Mouse (Mus musculus) ovary, adult 18-20 months (tissue): ENCODE data around the gene Hmbs.
"Not testable (repeated sequence)": the region's sequence is repeated elsewhere in the genome, so short reads cannot be mapped to it uniquely, and the experiment has no call there.

Experiments used
- DNase-seq: peaks from one replicate; pipeline ENCODE4 v3.0.0; 2022; ENCODE audit warnings: low spot score, mixed read lengths

The Hmbs gene

DNA sequence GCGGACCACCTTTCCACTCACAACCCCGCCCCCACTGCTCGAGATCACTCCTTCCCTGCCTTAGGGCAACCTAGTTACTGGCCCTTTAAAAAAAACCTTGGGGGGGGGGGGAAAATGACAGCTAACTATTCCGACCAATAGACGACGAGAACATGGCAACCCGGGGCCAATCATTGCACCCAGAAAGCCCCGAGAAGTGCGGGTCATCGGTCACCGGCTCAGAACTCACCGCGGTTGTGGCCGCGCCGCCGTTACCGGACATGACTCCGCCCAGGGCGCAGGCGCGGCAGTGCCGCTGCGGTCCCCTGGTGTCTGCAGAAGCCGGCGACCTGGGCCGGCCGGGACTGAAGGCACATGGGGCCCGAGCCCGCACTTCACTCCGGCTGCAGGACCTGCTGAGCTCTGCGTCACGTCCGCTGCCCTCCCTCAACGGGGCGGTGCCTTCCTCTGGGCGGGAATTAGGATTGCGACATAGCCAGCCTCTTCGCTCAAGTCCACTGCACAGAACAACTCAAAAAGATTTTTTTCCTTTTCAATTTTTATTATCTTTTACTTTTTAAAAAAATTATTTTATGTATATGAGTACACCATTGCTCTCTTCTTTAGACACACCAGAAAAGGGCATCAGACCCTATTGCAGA is at the start of gene Hmbs:
Gene Hmbs, minus strand, starts transcription at position 448 of the 641 bp plus-strand sequence.
- peak; percentile 85 for DNase-seq

DNA sequence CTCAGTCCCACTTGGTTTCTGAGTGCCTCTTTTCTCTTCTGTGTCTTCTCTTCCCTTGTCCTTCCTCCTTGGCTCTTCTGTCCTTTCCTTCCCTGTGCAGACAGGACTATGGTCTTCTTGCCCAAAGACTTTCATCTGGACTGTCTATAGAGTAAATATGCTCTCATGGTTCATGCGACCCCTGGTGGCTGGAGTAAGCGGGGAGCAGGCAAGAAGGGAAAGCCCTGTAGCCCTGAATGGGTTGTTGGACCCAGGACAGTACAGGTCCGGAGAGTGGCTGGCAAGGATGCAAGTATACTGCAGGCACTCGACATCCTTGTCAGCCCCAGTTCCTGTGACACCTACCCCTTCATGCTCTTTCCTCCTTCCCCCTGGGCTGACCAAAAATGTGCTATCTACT is 47.4 kb upstream of the Hmbs start:
- DNase-seq: no peak

DNA sequence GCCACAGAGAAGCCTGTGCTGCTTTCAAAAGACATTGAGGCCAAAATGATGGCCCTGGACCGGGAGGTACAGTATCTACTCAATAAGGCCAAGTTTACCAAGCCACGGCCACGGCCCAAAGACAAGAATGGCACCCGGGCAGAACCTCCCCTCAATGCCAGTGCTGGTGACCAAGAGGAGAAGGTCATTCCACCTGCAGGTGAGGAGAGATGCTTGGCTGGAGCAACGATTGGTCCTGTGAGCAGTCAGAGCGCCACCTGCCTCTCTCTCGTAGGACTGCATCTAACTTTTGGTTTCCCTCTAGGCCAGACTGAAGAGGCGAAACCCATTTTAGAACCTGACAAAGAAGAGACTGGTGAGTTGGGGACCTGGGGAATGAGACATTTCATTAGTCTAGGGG is 45.2 kb upstream of the Hmbs start:
- no peak for DNase-seq

DNA sequence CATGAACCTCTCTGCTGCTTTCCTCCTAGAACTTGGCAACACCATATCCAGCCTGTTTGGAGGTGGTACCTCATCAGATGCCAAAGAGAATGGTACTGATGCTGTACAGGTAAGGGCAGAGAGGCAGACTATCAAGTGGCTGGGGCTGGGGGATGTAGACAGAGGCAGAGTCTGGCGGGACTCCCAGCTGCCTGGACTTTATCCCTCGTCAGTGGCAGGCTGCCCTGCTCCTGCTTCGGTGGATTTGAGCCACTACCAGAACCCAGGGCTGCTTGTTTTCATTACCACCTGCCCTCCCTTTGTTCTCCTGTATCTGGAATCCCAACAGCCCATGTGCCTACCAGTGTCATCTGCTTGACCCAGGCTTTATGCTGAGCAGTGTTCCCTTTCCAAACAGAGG is 43.2 kb upstream of the Hmbs start:
- DNase-seq: no peak

DNA sequence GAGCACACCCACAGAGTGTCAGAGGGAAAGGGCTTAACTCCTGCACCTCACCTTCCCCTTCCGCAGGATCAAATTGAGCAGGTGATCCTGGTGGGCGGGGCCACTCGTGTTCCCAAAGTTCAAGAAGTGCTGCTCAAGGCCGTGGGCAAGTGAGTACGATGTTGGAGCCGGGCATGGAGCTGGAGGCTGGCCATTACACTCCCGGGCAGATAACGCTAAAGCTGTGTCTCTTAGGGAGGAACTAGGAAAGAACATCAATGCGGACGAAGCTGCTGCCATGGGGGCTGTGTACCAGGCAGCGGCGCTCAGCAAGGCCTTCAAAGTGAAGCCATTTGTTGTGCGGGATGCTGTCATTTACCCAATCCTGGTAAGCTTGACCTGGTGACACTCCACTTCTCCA is 40.6 kb upstream of the Hmbs start:
- DNase-seq: no peak

DNA sequence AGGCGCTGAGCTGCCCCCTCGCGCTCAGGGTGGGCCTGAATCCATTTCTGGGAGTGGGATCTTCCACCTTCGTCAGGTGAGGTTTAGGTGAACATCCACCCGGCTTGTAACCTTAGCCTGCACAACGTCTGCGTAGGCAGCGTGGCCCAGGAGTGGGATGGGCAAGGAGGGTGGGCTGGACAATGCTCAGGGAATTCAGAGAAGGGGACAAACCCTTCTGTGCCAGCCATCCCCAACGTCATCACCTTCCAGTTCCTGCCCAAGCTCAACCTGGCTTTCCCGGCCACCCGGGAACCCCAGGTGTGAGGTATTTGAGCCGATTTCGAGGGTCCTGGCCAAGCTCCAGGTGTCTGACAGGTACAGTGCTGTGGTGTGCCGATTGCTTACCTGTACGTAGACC is 35.8 kb upstream of the Hmbs start:
- no peak for DNase-seq

DNA sequence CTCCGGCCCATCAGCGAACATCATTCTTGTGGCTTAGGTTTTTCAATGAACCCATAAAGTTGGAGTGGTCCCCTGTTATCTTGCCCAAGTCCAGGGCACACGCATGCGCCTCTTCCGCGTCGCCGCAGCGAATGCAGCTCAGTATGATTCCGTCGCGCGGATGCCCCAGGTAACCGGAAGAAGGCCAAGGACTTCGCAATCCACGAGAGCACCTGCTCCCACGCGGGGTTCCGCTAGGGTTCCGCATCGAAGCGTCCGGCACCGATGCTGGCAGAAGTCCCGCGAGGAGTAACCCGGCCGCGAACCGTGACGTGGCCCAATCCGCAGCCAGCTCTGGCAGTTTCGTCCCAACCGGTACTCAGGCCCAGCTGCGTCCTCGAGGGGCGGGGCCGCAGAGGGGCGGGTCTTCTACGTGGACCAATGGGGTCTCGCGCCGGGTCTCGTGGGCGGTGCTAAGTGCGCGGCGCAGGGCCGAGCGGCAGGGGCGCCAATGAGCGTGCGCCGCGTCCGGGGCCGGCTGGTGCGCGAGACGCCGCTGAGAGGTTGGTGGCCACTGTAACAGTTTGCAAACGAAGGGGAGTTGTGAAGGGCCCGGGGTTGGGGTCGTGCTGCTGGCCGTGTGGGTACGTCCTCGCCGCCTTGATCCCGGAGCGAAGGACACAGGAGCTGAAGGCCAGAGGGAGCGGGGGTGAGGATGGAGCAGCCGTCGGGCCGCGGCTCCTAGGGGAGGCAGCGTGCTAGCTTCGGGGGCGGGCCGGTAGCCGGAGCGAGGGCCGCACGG is 35.2 kb upstream of the Hmbs start, which contains the start of gene Hyou1:
Gene Hyou1, plus strand, starts transcription at position 437 of the 781 bp plus-strand sequence.
- peak; percentile 97 for DNase-seq

DNA sequence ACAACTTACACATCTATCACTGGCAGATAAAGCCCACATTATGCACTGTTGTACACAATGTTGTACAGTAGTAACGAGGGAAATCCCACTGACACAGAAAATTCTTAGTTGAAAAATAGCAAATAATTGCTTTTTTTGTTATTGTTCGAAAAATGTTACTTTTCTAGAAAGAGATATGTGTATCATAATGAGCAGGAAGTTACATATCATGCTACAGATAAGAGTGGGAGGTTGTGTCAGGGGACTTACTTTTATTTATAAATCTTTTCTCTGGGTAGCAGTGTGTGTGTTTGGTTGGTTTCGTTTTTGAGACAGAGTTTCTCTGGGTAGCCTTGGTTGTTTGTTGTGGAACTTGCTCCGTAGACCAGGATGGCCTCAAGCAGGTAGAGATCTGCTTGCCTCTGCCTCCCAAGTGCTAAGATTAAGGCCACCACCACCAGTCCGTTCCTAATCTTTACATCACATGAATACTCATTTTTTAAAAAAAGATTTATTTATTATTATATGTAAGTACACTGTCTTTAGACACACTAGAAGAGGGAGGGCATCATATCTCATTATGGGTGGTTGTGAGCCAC is 34.2 kb upstream of the Hmbs start:
- no peak for DNase-seq

DNA sequence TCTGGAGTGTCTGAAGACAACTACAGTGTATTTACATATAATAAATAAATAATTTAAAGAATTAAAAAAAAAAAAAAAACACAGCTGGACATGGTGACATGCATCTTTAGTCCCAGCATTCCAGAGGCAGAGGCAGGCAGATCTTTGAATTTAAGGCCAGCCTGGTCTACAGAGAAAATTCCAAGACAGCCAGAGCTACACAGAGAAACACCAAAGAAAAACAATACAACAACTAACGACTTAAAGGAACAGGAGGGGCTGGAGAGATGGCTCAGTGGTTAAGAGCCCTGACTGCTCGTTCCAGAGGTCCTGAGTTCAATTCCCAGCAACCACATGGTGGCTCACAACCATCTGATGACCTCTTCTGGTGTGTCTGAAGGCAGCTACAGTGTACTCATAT is 33.3 kb upstream of the Hmbs start:
- DNase-seq: not testable (repeated sequence)

DNA sequence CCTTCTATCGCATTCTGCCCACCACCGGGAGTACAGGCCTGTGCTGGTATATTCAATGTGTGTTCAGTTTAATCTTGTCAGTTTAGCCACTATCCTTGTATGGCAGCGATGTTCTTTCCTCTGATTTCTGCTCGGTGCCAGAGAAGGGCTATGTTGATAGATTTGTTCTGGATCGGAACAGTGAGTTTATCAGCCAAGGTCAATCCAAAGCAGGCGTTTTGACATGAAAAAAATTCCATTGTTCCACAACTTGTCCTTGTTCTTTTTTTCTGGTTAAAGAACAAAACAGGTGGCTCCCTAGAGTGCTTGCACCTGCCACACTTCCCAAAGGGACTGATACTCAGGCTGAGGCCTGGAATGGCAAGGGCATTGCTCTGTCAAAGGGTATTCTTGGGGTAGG is 32.1 kb upstream of the Hmbs start:
- no peak for DNase-seq

DNA sequence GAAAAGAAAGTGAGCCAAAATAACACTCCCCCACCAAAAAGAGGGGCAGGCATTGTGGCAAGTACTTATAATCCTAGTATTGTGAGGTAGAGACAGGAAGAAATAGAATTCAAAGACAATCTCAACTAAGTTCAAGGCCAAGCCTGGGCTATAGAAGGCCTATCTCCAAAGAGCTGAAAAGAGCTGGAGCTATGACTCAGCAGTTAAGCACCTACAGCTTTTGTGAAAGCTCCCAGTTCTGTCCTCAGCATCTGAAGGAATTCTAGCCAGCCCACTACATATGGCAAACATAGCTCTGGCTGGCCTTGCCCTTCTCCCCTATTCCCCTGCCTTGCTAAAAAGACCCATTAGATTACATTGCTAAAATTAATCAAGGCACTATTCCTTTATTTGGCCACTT is 29.4 kb upstream of the Hmbs start:
- no peak for DNase-seq

DNA sequence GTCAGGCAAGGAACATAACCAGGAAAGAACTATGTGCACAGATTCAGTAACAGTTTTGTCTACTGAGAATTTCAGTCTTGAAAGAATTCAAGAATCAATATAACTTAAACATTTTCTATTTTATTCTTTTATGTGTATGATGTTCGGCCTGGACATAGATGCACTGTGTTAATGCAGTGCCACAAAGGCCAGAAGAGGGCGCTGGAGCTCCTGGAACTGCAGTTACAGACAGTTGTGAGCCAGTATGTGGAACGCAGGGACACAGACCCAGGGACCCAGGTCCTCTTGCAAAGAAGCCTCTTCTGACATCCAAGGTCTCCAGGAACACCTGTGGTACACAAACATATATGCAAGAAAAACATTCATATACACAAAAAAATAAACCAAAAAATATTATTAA is 20.5 kb upstream of the Hmbs start:
- DNase-seq: no peak

DNA sequence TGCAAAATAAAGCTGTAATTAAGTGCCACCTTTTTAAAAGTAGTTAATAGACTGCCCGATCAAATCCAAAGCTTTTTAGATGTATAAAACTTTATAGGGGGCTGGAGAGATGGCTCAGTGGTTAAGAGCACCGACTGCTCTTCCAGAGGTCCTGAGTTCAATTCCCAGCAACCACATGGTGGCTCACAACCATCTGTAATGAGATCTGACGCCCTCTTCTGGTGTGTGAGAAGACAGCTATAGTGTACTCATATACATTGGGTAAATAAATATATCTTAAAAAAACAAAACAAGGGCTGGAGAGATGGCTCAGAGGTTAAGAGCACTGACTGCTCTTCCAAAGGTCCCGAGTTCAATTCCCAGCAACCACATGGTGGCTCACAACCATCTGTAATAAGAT is 17.9 kb upstream of the Hmbs start:
- not testable (repeated sequence) for DNase-seq

DNA sequence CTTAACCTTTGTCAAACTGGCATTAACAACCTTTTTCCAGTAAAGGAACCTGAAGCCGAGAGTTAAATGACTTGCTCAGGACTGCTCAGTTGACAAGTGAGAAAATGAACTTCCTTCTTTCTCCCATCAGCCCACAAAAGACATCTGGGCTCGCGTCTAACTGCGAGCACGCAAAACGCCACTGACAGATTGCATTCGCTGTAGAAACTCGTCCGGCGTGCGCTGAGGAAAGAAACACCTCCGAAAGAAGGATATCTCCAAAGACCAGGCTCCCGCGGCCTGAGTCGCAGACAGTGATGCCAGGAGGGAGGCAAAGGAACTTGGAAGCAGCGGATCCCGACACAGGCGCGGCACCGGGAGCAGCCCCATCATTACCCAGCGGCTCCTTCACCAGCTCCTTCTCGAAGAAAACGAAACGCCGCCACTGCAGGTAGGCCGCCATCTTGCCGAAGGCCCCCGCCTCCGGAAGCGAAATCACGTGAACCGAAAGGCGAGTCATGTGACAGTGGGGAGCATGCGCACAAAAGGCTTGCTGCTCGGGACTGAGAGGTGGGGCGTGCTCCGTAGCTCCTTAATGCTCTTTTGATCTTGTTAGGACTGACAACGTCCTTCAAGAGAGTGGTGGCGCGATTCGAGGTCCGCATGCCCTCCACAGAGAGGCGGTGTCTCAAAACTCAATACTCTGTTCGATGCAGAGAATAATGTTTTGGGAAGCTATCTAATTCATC is 17.3 kb upstream of the Hmbs start, which contains the start of gene Vps11:
Gene Vps11, minus strand, starts transcription at position 481 of the 728 bp plus-strand sequence.
- DNase-seq: peak; percentile 91

DNA sequence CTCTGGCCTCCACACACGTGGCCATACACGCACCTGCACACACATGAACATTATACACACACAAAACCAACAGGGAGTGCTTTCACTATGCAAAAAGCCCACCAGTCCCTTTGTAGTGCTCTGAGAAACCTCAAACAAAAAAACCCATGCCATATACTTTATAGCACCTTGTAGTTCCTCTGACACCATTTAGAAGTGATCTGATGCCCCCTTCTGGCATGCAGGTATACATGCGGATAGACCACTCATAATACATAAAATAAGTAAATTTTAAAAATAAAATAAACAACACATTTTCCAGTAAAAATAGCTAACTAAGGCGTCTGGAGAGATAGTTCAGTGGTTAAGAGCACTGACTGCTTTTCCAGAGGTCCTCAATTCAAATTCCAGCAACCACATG is 13.2 kb upstream of the Hmbs start:
- DNase-seq: no peak

DNA sequence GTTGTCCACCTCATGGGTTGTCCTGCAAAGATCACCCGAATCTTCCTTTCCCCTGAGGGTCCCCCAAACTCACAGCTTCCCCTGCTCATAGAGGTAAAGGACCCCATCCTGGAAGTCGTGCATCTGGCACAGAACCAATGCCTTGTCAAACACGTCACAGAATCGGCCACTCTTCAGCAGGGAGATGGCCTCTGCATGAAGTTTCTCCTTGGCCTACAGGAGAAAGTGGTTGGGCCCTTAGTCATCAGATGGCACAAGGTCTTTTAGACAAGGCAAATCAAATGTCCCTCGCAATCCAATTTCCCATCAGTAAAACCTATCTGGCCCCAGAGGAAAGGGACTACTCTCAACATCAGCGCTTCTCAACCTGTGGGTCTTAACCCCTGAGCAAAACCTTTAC is 9.1 kb upstream of the Hmbs start:
- DNase-seq: no peak

DNA sequence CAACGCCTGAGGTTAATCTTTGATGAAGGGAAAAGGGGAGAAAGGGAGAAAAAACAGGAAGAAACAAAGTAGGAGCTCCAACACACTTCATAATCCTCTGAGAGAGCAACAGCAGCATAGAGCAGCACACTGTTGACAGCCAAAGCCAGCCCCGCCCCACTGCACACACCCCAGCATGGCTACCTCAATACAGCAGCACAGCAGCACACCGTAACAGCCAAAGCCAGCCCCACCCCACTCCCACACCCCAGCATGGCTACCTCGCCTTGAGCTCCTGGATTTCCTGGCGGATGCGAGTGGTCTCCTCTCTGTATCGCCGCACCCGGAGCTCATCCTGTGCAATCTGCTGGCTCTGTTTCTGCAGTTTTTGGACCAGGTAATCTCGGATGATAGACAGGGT is 8.3 kb upstream of the Hmbs start:
- DNase-seq: no peak

DNA sequence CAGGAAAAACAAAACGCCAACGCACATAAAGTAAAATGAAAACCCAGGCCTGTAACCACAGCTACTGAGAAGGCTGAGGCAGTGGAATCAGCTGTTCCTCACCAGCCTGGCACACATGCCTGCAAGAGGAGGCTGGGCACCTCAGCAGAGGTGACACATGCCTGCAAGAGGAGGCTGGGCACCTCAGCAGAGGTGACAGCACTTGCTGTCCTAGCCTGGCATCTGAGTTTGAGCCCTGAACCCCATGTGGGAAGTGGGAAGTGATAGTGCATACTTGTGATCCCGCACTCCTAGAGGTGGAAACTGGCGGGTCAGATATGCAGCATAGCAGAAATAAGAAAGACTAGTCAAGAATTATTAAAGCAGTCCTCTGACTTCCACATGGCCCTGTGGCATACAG is 7.4 kb upstream of the Hmbs start:
- no peak for DNase-seq

DNA sequence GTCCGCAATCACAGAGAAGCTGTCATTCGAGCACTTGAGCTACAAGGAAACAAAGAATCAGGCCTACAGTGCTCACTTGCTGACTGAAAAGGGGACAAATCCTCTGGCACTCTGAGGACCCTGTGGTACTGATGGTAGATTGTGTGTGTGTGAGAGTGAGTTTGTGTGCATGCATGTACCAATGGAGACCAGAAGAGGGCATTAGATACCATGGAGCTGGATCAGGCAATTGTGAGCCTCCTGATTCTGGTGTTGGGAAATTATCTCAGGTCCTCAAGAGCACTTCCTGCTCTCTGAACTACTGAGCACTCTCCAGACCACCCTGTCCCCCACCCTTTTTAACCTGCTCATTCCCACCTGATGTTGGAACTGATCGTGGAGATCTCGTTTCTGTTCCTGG is 4.5 kb upstream of the Hmbs start:
- no peak for DNase-seq

DNA sequence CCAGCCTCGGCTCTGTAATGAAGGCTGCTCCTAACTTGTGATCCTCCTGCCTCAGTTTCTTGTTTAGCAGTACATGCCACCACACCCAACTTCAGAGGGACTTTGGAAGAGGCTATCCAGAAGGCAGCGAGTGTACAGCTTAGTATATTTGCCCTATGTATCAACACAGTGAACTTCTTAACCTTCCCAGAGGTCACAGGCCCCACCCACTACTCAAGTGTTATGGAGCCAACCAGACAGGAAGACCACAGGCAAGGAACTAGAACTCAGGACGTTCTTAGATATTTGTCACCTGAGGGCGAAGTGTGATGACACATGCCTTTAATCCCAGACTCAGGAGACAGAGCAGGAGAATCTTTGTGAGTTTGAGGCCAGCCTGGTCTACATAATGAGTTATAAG is 3.6 kb upstream of the Hmbs start:
- no peak for DNase-seq

DNA sequence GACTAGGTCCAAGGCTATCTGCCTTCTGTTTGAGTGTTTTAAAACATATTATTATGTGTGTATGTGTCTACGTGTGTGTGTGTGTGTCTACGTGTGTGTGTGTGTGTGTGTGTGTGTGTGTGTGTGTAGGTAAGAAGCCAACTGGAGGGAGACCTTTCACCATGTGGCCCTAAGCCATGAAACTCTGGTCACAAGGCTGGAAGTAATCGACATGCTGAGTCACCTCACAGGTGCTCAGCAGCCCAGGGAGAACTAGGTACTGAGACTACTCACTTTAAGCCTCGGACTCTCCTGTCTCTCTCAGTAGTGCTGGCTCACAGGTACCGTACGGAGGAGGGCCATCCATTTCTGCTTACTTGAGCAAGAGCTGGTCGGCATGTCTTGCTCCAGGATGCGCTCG is 3.1 kb upstream of the Hmbs start:
- no peak for DNase-seq

DNA sequence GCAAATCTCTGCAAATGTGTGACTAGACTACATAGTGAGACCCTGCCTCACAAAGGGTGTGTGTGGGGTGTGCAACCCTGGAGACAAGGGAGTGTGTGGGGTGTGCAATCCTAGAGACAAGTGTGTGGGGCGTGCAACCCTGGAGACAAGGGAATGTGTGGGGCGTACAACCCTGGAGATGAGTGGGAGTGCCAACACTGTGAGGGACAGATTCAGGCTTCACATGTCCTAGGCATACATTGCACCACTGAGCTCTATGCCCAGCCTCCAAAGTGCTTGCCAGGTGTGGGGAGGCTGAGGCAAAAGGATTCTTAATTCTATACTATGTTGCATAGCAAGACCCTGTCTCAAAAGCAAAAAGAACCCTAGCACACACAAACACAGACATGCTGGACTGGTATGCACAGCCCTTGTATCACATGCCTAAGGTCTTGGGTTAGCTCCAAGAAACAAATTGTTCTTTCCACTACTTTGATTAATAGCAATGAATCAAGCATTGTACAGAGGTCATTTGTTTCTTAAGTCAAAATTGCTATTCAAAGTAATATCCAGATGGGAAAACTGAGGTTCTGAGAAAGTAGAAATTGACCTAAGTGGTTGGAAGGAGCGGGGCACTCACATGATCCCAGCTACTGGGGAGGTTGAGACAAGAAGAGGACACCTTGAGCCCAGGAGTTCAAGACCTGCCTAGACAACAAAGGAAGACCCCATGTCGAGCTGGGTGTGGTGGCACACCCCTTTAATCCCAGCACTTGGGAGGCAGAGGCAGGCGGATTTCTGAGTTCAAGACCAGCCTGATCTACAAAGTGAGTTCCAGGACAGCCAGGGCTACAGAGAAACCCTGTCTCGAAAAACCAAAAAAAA is 1.8 kb upstream of the Hmbs start:
- DNase-seq: no peak
